Mouse (Mus musculus) lung, adult 2 months (tissue): ENCODE measurements around the gene Lims1. TPM values are rescaled to one million over a fixed set of nuclear protein-coding genes. Genes with fewer than 3 reads are reported as not detected.

Experiments
- DNase-seq: peaks from one replicate; pipeline ENCODE4 v3.0.0; 2022
- H3K4me1 ChIP-seq: fragments of 200-500 bp; 2 replicates; pipeline ENCODE4 v1.6.1; 2011; ENCODE audit warnings: low read length; ENCODE audit not compliant: control insufficient read depth, insufficient read depth
- H3K4me3 ChIP-seq: fragments of 200-500 bp; replicated peaks from 2 replicates; pipeline ENCODE3; 2011; ENCODE audit warnings: low read depth, mild to moderate bottlenecking, control low read depth, low read length; ENCODE audit errors: extremely low read depth
- CTCF ChIP-seq: fragments of 200-500 bp; IDR thresholded peaks from 2 replicates; pipeline ENCODE4 v1.5.1; 2011; ENCODE audit warnings: mild to moderate bottlenecking, low read length, control low read depth; ENCODE audit not compliant: insufficient read depth
- POLR2A ChIP-seq: fragments of 200-500 bp; IDR thresholded peaks from 2 replicates; pipeline ENCODE4 v1.6.1; 2011; ENCODE audit warnings: low read depth, mild to moderate bottlenecking, control low read depth, low read length, borderline replicate concordance; ENCODE audit errors: extremely low read depth
- WGBS: fragments of 180-500 bp; shearing (Covaris S2); methylation state at CpG from one replicate; pipeline ENCODE4 v1.1.7; 2018; 5-methylcytosine and 5-hydroxymethylcytosine counted together
- polyA plus RNA-seq: library from polyadenylated mRNA; depleted of rRNA; stranded (reverse); fragments of >200 nt; gene quantifications from 2 replicates; pipeline ENCODE4 v1.2.3, GENCODE M21; 2012

Lims1 gene
- polyA plus RNA-seq, 1 experiment, result 44.0 TPM

- no peak for TF ChIP-seq POLR2A
- no peak for TF ChIP-seq CTCF
- 50% methylated on average over 4 of the region's 4 CpGs for WGBS
- DNase-seq, result no peak
- Histone ChIP-seq H3K4me3 (no peak overlapping the region), H3K4me1 (peaks cover 28% of the 10 kb centered on the region)
These were observed 69.2 kb downstream of the Lims1 start for GRCm38 (mm10) chr10:58392435-58392834.

- Histone ChIP-seq H3K4me3 (peak overlapping the region; percentile 21), H3K4me1 (peaks cover 28% of the 10 kb centered on the region)
- 44% methylated on average over 7 of the region's 7 CpGs for WGBS
- DNase-seq, result no peak
- no peak for TF ChIP-seq POLR2A
- TF ChIP-seq CTCF, result no peak
These were observed 70.1 kb downstream of the Lims1 start for GRCm38 (mm10) chr10:58393026-58394014.

- 31% methylated on average over 10 of the region's 10 CpGs for WGBS
- TF ChIP-seq POLR2A (peak; percentile 56; the same call in 1 of the 2 replicates), CTCF (no peak)
These were observed 70.9 kb downstream of the Lims1 start for GRCm38 (mm10) chr10:58394170-58394569.

GRCm38 (mm10) chr10:58395315-58395714 lies 72.0 kb downstream of the Lims1 start:
- TF ChIP-seq POLR2A (no peak), CTCF (no peak)
- 27% methylated on average over 4 of the region's 4 CpGs for WGBS
- peaks cover 35% of the 10 kb centered on the region for H3K4me1 ChIP-seq

More at GRCm38 (mm10) chr10:58394170-58394569, 70.9 kb downstream of the Lims1 start:
- H3K4me1 ChIP-seq, result peaks cover 32% of the 10 kb centered on the region
- peak overlapping the region; percentile 38 for H3K4me3 ChIP-seq
- peak; percentile 52 for DNase-seq

GRCm38 (mm10) chr10:58395723-58396122 lies 72.5 kb downstream of the Lims1 start:
- 33% methylated on average over 2 of the region's 2 CpGs for WGBS
- Histone ChIP-seq H3K4me1 (peaks cover 35% of the 10 kb centered on the region), H3K4me3 (no peak overlapping the region)
- TF ChIP-seq POLR2A (no peak), CTCF (no peak)
- DNase-seq, result no peak

More at GRCm38 (mm10) chr10:58395315-58395714, 72.0 kb downstream of the Lims1 start:
- peak overlapping the region; percentile 39 for H3K4me3 ChIP-seq
- DNase-seq, result no peak

- Histone ChIP-seq H3K4me3 (no peak overlapping the region), H3K4me1 (peaks cover 36% of the 10 kb centered on the region)
- WGBS, result 20% methylated on average over 3 of the region's 3 CpGs
- DNase-seq, result no peak
- TF ChIP-seq POLR2A (no peak), CTCF (no peak)
These were observed 73.3 kb downstream of the Lims1 start for GRCm38 (mm10) chr10:58396600-58396999.

GRCm38 (mm10) chr10:58398941-58399340 lies 75.7 kb downstream of the Lims1 start:
- DNase-seq, result no peak
- TF ChIP-seq POLR2A, result no peak
- TF ChIP-seq CTCF, result no peak
- 68% methylated on average over 8 of the region's 8 CpGs for WGBS
- Histone ChIP-seq H3K4me1 (peaks cover 30% of the 10 kb centered on the region), H3K4me3 (no peak overlapping the region)

GRCm38 (mm10) chr10:58401838-58402237 lies 78.6 kb downstream of the Lims1 start:
- no peak for DNase-seq
- WGBS, result 54% methylated on average over 3 of the region's 3 CpGs
- peaks cover 20% of the 10 kb centered on the region for H3K4me1 ChIP-seq

GRCm38 (mm10) chr10:58404639-58405038 lies 81.4 kb downstream of the Lims1 start:
- WGBS, result 72% methylated on average over 6 of the region's 6 CpGs
- peaks cover 9% of the 10 kb centered on the region for H3K4me1 ChIP-seq
- DNase-seq, result no peak
- H3K4me3 ChIP-seq, result no peak overlapping the region
- no peak for TF ChIP-seq POLR2A
- TF ChIP-seq CTCF, result no peak

More at GRCm38 (mm10) chr10:58401838-58402237, 78.6 kb downstream of the Lims1 start:
- no peak overlapping the region for H3K4me3 ChIP-seq
- no peak for TF ChIP-seq CTCF
- no peak for TF ChIP-seq POLR2A

GRCm38 (mm10) chr10:58405285-58405948 lies 82.2 kb downstream of the Lims1 start:
- no peak for DNase-seq
- TF ChIP-seq CTCF (no peak), POLR2A (no peak)
- WGBS, result 34% methylated on average over 4 of the region's 4 CpGs
- Histone ChIP-seq H3K4me1 (peaks cover 9% of the 10 kb centered on the region), H3K4me3 (no peak overlapping the region)
